Mouse (Mus musculus) lung, postnatal 0 days (tissue): ENCODE data around the gene Dnm3. TPM values are rescaled to one million over a fixed set of nuclear protein-coding genes. Genes with fewer than 3 reads are reported as not detected.

Source experiments
- ATAC-seq: fragments of 200-750 bp; cut with Nextera tagmentation; 2 replicates; pipeline ENCODE4 v1.8.0; 2017; ENCODE audit warnings: moderate library complexity
- DNase-seq: peaks from one replicate; pipeline ENCODE4 v3.0.0-alpha.2; 2016; ENCODE audit warnings: low spot score
- H3K27ac ChIP-seq: fragments of 300-500 bp; sonication (generic); 2 replicates; pipeline ENCODE4 v1.5.1; 2014; ENCODE audit warnings: antibody characterized with exemption, mild to moderate bottlenecking, low read length, mixed read lengths
- H3K27me3 ChIP-seq: fragments of 300-500 bp; sonication (generic); replicated peaks from 2 replicates; pipeline ENCODE4 v1.6.1; 2014; ENCODE audit warnings: low read length, mixed read lengths; ENCODE audit not compliant: insufficient read depth
- H3K36me3 ChIP-seq: fragments of 300-500 bp; sonication (generic); 2 replicates; pipeline ENCODE4 v1.6.1; 2014; ENCODE audit warnings: low read length, mixed read lengths; ENCODE audit not compliant: insufficient read depth
- H3K4me1 ChIP-seq: fragments of 300-500 bp; sonication (generic); 2 replicates; pipeline ENCODE4 v1.6.1; 2014; ENCODE audit warnings: antibody characterized with exemption, low read depth, low read length, mixed read lengths; ENCODE audit not compliant: insufficient read depth
- H3K4me2 ChIP-seq: fragments of 300-500 bp; sonication (generic); replicated peaks from 2 replicates; pipeline ENCODE4 v1.6.1; 2014; ENCODE audit warnings: low read depth, mild to moderate bottlenecking, low read length, moderate library complexity, mixed read lengths
- H3K4me3 ChIP-seq: fragments of 300-500 bp; sonication (generic); 2 replicates; pipeline ENCODE4 v1.5.1; 2014; ENCODE audit warnings: low read depth, low read length
- H3K9ac ChIP-seq: fragments of 300-500 bp; sonication (generic); replicated peaks from 2 replicates; pipeline ENCODE4 v1.6.1; 2014; ENCODE audit warnings: low read depth, mild to moderate bottlenecking
- H3K9me3 ChIP-seq: fragments of 300-500 bp; sonication (generic); 2 replicates; pipeline ENCODE4 v1.6.1; 2016; ENCODE audit warnings: low read length, mixed read lengths
- CTCF ChIP-seq: IDR thresholded peaks from 2 replicates; pipeline ENCODE4 v1.5.1; 2016; ENCODE audit warnings: antibody characterized with exemption, mild to moderate bottlenecking
- EP300 ChIP-seq: IDR thresholded peaks from 2 replicates; pipeline ENCODE4 v1.6.1; 2016; ENCODE audit warnings: antibody characterized with exemption, mild to moderate bottlenecking, control low read depth
- WGBS: fragments of 180-500 bp; shearing (Covaris S2); extraction: QIAGEN DNeasy Blood & Tissue Kit; methylation state at CpG from one replicate; pipeline ENCODE4 v1.1.7; 2014; 5-methylcytosine and 5-hydroxymethylcytosine counted together
- polyA plus RNA-seq: library from polyadenylated mRNA; unstranded; fragments of >200 nt; fragmentation: Nextera tagmentation; extraction: Ambion mirVana; gene quantifications from 2 replicates; pipeline ENCODE4 v1.2.1, GENCODE M21; 2015

Dnm3 gene
- polyA plus RNA-seq, 1 experiment from 2014 or later: 3.4 TPM

GRCm38 (mm10) chr1:162369726-162370125 is 108.1 kb downstream of the Dnm3 start:
- DNase-seq (no peak), ATAC-seq (no peak)
- no peaks in the 10 kb centered on the region for H3K4me1 ChIP-seq
- 36% methylated on average over 4 of the region's 4 CpGs for WGBS
- H3K9me3 ChIP-seq: no peaks in the 10 kb centered on the region
- no peak overlapping the region for H3K4me2 ChIP-seq
- H3K9ac ChIP-seq: no peak overlapping the region
- no peaks in the 10 kb centered on the region for H3K36me3 ChIP-seq
- H3K27me3 ChIP-seq: no peaks in the 10 kb centered on the region
- H3K27ac ChIP-seq: no peak overlapping the region
- H3K4me3 ChIP-seq: no peak overlapping the region
- TF ChIP-seq EP300 (no peak), CTCF (no peak)

GRCm38 (mm10) chr1:162361978-162362377 is 115.9 kb downstream of the Dnm3 start:
- 35% methylated on average over 5 of the region's 5 CpGs for WGBS
- DNase-seq (no peak), ATAC-seq (no peak)
- Histone ChIP-seq H3K9ac (no peak overlapping the region), H3K27me3 (no peaks in the 10 kb centered on the region), H3K4me3 (no peak overlapping the region), H3K4me2 (no peak overlapping the region), H3K27ac (no peak overlapping the region), H3K9me3 (no peaks in the 10 kb centered on the region), H3K4me1 (no peaks in the 10 kb centered on the region), H3K36me3 (no peaks in the 10 kb centered on the region)
- no peak for TF ChIP-seq EP300
- TF ChIP-seq CTCF: no peak

GRCm38 (mm10) chr1:162359270-162359669 is 118.6 kb downstream of the Dnm3 start:
- 58% methylated on average over 8 of the region's 8 CpGs for WGBS
- H3K4me2 ChIP-seq: no peak overlapping the region
- DNase-seq: peak; percentile 64
- H3K27ac ChIP-seq: no peak overlapping the region
- no peak overlapping the region for H3K9ac ChIP-seq
- H3K4me3 ChIP-seq: no peak overlapping the region
- no peaks in the 10 kb centered on the region for H3K27me3 ChIP-seq
- ATAC-seq: peak; percentile 49
- H3K4me1 ChIP-seq: no peaks in the 10 kb centered on the region
- TF ChIP-seq CTCF (peak; percentile 79), EP300 (no peak)
- no peaks in the 10 kb centered on the region for H3K9me3 ChIP-seq
- H3K36me3 ChIP-seq: no peaks in the 10 kb centered on the region

- Histone ChIP-seq H3K4me1 (no peaks in the 10 kb centered on the region), H3K4me3 (no peak overlapping the region), H3K36me3 (no peaks in the 10 kb centered on the region), H3K9me3 (no peaks in the 10 kb centered on the region), H3K27me3 (no peaks in the 10 kb centered on the region), H3K27ac (no peak overlapping the region), H3K4me2 (no peak overlapping the region), H3K9ac (no peak overlapping the region)
- peak; percentile 89 for DNase-seq
- peak; percentile 73 for TF ChIP-seq CTCF
- no peak for TF ChIP-seq EP300
- ATAC-seq: no peak
- 29% methylated on average over 8 of the region's 8 CpGs for WGBS
These were observed 119.8 kb downstream of the Dnm3 start for GRCm38 (mm10) chr1:162358036-162358435.

- WGBS: 54% methylated on average over 5 of the region's 5 CpGs
- H3K27me3 ChIP-seq: no peaks in the 10 kb centered on the region
These were observed 121.4 kb downstream of the Dnm3 start for GRCm38 (mm10) chr1:162356481-162356880.

GRCm38 (mm10) chr1:162354780-162355179 is 123.1 kb downstream of the Dnm3 start:
- Histone ChIP-seq H3K4me2 (no peak overlapping the region), H3K9me3 (no peaks in the 10 kb centered on the region), H3K27me3 (no peaks in the 10 kb centered on the region), H3K4me3 (no peak overlapping the region), H3K9ac (no peak overlapping the region), H3K4me1 (no peaks in the 10 kb centered on the region), H3K36me3 (no peaks in the 10 kb centered on the region), H3K27ac (no peak overlapping the region)
- TF ChIP-seq CTCF (no peak), EP300 (no peak)
- no peak for DNase-seq
- ATAC-seq: no peak
- 80% methylated on average over 4 of the region's 4 CpGs for WGBS

More at GRCm38 (mm10) chr1:162356481-162356880, 121.4 kb downstream of the Dnm3 start:
- H3K4me3 ChIP-seq: no peak overlapping the region
- no peaks in the 10 kb centered on the region for H3K4me1 ChIP-seq
- no peak overlapping the region for H3K4me2 ChIP-seq
- H3K9me3 ChIP-seq: no peaks in the 10 kb centered on the region
- DNase-seq (no peak), ATAC-seq (no peak)
- no peak for TF ChIP-seq EP300
- no peak for TF ChIP-seq CTCF
- no peak overlapping the region for H3K27ac ChIP-seq
- H3K36me3 ChIP-seq: no peaks in the 10 kb centered on the region
- H3K9ac ChIP-seq: no peak overlapping the region

GRCm38 (mm10) chr1:162353831-162354230 is 124.0 kb downstream of the Dnm3 start:
- Histone ChIP-seq H3K4me1 (no peaks in the 10 kb centered on the region), H3K4me2 (no peak overlapping the region), H3K4me3 (no peak overlapping the region), H3K9ac (no peak overlapping the region), H3K27me3 (no peaks in the 10 kb centered on the region), H3K9me3 (no peaks in the 10 kb centered on the region), H3K36me3 (no peaks in the 10 kb centered on the region), H3K27ac (no peak overlapping the region)
- no peak for ATAC-seq
- 84% methylated on average over 4 of the region's 4 CpGs for WGBS
- DNase-seq: no peak
- TF ChIP-seq EP300 (no peak), CTCF (no peak)
